Mouse (Mus musculus): ENCODE measurements around the gene Pnkd. TPM values are rescaled to one million over a fixed set of nuclear protein-coding genes. Genes with fewer than 3 reads are reported as not detected.
A peak's percentile ranks its signal among the peaks of the same experiment; 100 is the strongest.
"Not testable (repeated sequence)": the region's sequence is repeated elsewhere in the genome, so short reads cannot be mapped to it uniquely, and the experiment has no call there.

The Pnkd gene
- total RNA-seq, 2 experiments from 2014 or later: 125 to 130 TPM

DNA sequence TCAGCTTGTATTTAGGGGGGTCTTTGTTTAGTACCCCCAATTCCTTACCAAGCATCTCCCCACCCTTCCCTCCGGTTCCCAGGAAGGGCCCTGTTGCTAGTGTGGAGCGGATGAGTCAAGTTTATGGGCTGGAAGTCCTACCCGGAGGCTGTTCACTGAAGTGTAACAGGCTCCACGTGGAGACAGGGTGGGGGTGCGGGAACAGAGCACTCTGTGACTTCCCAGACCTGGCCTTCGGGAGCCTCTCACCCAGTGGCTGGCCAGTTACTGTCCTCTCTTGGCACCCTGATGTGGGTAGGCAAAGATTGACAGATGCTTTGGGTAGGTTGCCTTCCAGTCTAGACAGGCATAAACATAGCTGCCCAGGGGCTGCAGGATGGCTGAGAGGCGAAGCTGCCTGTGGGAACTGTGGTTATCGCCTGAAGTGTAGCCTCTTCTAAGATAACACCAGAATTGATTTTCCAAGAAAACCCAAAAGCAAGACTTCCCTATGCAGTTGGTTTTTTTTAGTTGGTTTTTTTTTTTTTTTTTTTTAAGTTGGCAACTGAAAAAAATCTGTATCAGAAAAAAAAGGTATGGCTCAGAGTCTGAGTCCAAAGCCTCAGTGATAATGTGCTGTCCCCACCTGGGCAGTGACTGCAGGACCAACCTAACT is 6.7 kb upstream of the Pnkd start:
- no peak for DNase-seq (ENCODE audit: low spot score in 2 of 2)

- no peak for DNase-seq (ENCODE audit: low spot score in 2 of 2)
These were observed 6.2 kb upstream of the Pnkd start, which contains the start of gene Gpbar1 for GRCm38 (mm10) chr1:74278538-74278937. TSS of gene Gpbar1 (plus strand) at chr1:74278550.

DNA sequence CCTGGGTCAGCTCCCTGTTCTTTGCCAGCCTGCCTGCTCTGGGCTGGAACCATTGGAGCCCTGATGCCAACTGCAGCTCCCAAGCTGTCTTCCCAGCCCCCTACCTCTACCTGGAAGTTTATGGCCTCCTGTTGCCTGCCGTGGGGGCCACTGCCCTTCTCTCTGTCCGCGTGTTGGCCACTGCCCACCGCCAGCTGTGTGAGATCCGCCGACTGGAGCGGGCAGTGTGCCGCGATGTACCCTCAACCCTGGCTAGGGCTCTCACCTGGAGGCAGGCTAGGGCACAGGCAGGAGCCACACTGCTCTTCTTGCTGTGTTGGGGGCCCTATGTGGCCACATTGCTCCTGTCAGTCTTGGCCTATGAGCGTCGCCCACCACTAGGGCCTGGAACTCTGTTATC is 5.7 kb upstream of the Pnkd start:
- no peak for DNase-seq (ENCODE audit: low spot score in 2 of 2)

DNA sequence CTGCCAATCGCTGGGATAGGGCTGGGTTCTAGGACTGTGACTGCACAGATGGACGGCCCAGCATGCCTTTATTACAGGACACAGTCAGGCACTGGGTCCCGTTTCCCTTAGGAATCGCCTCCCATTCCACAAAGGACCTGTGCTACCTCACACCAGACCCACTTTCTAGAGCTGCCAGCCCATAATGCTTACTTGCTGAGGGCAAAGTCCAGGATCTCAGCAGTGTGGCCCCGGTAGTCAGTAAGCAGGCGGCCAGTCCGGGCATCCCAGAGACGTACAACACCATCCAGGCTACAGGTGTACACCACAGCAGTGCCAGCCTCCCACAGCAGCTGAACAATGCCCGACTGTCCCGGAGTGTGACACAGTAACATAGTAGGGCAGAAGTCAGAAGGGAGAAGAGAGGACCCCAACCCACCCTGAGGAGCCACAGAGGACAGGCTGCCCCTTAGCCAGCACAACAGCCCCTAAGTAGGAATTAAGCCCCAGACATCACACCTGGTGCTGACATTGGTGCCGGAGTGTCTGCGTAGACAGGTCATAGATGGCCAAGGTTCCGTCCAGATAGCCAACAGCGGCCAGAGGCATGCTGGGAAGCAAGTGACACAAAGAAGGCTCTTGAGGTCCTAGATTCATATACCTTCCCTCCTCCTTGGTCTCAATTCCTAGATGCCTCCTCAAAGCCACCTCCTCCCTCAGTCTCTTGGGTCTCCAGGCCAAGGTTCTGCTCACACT is 4.0 kb upstream of the Pnkd start:
- DNase-seq (ENCODE audit: low spot score in 2 of 2): no peak

DNA sequence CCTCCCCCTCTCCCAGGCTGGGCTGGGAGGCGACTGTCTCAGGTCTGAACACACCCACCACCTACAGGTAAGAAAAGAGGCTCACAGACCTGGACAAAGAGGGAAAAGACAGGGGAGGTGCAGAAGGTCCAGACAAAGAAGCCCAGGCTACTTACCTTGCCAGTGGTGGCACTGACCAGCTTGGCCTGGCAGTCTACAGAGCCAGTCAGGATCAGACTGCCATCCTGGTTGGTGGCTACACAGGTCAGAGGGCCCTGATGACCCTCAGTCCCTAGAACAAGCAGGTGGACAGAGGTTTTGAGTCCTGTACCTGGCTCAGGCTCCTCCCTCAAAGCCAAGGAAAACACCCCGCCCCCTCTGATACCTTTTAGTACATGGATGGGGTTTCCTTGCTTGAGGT is 3.4 kb upstream of the Pnkd start:
- DNase-seq (ENCODE audit: low spot score in 2 of 2): no peak

- DNase-seq (ENCODE audit: low spot score in 2 of 2): no peak
These were observed 2.8 kb upstream of the Pnkd start for GRCm38 (mm10) chr1:74281886-74282285.

- DNase-seq (ENCODE audit: low spot score in 2 of 2): no peak
These were observed 1.7 kb upstream of the Pnkd start for GRCm38 (mm10) chr1:74282896-74283625.

- DNase-seq (ENCODE audit: low spot score in 2 of 2): peak; percentile 46 to 69
These were observed 855 bp upstream of the Pnkd start for GRCm38 (mm10) chr1:74283686-74284463.

- DNase-seq (ENCODE audit: low spot score in 2 of 2): no peak
These were observed 681 bp downstream of the Pnkd start for GRCm38 (mm10) chr1:74285212-74286010.

DNA sequence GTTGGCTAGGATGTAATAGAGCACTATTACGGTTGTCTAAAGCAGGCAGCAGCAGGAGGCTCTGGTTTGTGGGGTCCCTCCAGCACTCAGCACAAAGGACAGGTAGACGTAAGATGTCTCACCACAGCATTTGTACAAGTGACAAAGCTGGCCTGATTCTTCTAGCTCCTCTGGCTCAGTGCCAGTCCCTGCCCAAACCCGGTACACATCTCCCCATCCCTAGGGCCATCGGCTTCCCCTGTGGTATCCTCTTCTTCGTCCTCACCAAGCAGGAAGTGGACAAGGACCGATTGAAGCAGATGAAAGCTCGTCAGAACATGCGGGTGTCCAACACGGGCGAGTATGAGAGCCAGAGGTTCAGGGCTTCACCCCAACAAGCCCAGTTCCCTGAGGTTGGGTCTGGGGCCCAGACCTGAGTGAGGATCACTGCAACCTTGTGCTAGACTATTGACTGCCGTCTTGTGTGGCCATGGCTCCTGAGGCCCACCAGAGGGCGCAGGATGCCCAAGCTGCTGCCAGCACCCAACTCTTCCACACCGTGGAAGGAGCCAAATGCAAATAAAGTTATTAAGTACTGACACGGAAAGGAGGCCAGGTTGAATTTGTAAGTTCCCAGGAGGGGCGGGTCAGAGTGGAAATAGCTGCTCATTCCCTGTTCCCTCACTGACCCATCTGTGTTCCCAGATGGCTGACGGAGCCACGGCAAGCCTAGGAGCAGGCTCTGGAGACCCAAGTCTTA is 2.3 kb downstream of the Pnkd start:
- DNase-seq (ENCODE audit: low spot score in 2 of 2): not testable (repeated sequence)

- no peak for DNase-seq (ENCODE audit: low spot score in 2 of 2)
These were observed 3.6 kb downstream of the Pnkd start for GRCm38 (mm10) chr1:74288327-74288726.

DNA sequence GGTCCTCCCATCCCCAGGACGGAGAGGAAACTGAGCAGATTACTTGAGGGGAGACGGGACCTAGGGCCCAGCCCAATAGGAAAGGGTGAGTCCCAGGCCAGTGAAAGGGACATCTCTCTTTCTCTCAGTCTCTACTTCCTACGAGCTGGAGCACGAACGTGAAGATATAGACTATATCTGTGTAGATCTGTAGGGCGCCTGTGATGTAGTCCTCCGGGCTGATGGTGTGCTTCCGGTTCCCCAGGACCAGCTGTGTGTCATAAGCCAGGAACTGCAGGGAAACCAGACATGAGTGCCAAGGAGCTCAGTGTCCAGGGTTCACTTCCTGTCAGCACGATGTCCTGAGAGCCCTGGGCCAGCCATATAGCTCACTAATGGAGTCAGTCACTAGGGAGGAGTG is 4.5 kb downstream of the Pnkd start:
- DNase-seq (ENCODE audit: low spot score in 2 of 2): no peak

DNA sequence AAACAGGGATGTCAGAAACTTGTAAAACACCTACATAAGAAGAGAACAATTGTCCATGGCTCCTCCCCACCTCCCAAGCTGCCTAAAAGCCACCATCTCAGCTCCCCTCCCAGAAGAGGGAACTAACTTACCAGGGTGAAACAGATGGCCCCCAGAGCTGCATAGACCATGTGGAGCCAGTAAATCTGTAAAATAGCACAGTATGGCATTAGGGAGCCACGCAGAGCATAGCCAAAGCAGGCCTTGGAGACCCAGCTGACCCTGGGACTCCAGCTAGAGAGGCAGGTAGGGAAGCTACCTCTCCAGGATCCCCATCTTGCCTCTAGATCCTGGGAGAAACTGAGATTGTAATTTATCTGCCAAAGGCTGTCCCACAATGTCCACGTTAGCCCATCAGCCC is 5.0 kb downstream of the Pnkd start:
- DNase-seq (ENCODE audit: low spot score in 2 of 2): no peak

DNA sequence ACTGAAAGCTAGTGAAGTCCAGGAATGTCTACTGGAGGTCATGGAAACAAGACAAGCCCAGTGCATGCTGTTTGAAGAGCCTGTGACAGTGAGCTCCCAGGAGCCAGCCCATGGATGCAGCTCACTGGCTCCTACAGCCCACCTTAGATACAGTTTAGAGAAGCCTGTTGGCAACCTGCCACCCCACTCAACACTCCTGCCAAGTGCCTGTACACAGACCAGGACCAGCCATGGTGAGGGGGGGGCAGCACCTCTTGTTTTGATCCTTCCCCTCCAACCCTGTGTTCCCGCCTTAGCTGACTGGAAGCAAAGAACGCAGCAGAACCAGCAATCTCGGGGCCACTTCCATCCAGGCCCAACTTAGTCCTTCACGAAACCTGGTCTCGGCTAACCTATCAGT is 5.4 kb downstream of the Pnkd start:
- no peak for DNase-seq (ENCODE audit: low spot score in 2 of 2)

GRCm38 (mm10) chr1:74292331-74293020 is 7.7 kb downstream of the Pnkd start:
- DNase-seq (ENCODE audit: low spot score in 2 of 2): no peak

GRCm38 (mm10) chr1:74293306-74293960 is 8.7 kb downstream of the Pnkd start:
- no peak for DNase-seq (ENCODE audit: low spot score in 2 of 2)

DNA sequence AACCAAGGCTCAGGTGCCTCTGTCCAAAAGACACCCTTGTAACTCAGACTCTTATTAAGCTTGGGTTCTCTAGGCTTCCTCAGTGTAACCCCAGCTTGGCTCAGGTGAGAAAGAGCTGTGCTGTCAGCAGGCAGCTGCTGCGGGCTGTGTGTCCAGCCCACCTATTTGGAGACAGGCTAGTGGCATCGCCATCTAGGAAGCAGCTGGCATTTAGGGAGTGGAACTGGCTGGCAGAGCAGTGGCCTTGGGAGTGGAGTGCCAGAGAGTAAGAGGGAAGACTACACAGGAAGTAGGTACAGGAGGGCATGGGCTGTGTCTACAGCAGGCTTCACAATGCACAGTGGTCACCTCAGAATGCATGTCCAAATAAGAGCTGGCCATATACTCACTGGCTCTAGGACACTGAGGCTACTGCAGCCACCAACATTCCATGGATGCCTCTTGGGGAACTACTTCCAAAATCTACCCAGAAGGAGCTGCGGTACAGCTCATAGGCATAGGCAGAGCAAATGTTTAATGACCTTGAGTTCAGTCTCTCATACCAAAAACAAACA is 9.4 kb downstream of the Pnkd start:
- no peak for DNase-seq (ENCODE audit: low spot score in 2 of 2)

- no peak for DNase-seq (ENCODE audit: low spot score in 2 of 2)
These were observed 10.2 kb downstream of the Pnkd start for GRCm38 (mm10) chr1:74294733-74295455.
